Mouse (Mus musculus) small intestine, adult 10 weeks (tissue): Measurements from ENCODE around the gene B2m. TPM values are rescaled to one million over a fixed set of nuclear protein-coding genes. Genes with fewer than 3 reads are reported as not detected.

Experiments used
- polyA plus RNA-seq: library from polyadenylated mRNA; stranded (reverse); fragments of 350-450 nt; fragmentation: Illumina TruSeq; extraction: RNeasy Lipid Tissue Mini Kit (QIAGEN cat#74804); gene quantifications from one replicate; pipeline ENCODE4 v1.2.3, GENCODE M21; 2014; ENCODE audit warnings: low replicate concordance

Gene B2m
- polyA plus RNA-seq = 14,089 TPM

DNA sequence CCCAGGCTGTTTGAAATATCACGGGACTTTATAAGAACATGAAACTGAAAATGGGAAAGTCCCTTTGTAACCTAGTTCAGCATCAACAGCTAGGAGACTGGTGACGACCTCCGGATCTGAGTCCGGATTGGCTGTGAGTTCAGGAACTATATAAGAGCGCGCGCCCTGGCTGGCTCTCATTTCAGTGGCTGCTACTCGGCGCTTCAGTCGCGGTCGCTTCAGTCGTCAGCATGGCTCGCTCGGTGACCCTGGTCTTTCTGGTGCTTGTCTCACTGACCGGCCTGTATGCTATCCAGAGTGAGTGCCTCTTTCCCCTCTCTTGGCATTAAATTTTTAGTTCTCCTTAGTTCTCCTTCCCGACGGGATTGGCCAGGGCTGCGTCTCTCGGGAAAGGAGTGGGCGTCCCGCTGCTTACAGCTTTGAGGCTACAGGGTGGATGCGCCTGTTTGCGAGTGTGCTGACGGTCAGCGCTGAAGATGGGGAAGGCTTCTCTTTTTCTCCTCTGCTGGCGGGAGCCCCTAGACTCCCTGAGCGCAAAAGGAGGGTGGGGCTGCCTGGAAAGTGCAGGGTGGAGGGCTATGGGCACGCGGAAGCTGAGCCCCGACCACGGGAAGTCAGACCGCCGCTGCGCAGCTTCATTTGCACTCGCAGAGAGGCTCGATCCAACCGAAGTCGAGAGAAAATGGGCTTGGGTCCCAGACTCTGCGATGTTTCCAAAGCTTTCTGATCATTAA is at the start of gene B2m:
Gene B2m, plus strand, starts transcription at position 179 of the 734 bp plus-strand sequence.

DNA sequence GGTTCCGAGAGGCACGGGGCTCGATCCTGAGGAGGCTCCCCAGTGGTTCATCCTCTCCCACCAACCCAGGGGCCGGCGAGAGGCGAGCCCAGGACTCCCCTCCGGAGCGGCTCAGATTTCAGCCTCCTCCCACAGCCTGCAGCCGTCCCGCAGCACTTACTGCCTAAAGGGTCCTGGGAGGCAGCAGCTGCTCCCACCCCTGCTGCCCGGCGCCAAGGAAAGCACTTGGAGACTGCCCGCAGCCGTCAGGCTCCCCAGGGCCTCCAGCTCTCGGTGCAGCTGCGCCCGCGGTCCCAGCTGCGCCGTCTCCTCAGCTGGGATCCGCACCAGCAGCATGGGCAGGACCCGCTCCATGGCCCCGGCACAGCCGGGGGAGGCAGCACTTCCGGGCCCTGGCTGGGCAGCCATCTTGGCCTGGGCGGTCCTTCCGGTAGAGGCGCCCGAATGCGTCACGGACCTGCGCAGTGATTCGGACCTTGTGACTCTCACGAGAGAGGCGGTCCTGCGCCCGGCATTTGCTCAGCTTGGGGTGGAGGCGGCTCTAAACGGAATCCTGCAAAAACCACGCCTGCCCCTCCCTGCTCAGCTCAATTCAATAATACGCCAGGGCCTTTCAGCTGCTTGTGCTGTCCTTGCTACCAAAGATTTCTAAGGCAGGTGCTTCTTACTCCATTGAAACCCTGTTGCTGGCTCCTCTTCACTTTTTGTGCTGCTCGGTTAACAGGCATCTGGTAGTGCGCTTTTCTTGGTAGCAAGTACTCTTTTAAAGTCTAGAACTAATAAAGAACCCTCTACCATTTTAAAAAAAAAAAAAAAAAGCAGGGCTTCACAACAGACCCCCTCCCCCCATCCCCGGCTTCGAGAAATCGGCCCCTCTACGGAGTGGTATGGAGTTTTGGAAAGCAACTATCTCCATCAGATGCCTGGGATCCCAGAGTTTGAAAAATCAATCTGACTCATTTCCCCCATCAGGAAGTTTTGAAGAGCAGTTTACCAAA is 29.2 kb upstream of the B2m start, which contains the start of gene Spg11:
Gene Spg11, minus strand, starts transcription at position 426 of the 998 bp plus-strand sequence.

DNA sequence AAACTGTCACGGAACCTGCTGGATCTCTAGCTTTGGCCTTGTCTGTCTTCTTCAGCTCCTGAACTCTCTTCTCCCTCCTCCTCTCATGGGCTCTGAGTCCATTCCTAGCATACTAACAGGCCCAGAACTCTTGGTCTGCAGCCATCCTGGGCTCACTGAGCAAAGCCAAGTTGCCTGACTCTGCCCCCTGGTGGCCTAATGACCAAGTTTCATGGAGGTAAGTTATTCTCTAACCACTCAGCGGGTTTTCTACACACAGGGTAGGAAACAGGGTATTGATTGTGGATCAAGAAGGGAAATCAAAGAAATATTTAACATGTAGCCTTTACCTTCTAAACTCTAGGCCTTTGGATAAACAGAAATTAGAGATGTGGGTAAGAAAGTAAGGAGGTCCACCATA is 13.2 kb downstream of the B2m start, which contains the start of gene Trim69:
Gene Trim69, plus strand, starts transcription at position 21 of the 400 bp plus-strand sequence.

DNA sequence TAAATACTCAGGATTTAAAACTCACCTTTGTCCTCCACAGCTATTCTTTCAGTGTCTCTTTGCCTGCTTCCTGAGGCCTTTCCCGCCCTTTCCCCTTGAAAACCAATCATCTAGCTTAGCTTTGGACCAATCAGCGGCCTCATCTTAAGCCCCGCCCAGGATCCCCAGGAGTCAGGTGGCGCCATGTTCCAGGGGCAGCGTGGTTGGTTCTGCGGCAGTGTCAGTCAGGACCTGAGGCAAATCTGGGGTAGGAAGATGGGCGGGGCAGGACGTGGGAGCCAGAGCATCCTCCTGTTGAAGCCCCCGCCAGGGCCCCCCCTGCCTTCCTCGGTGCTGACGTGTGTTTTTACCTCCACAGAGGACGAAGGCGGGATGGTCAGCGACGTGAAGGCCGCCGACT is 38.6 kb downstream of the B2m start, which contains the start of the genes Patl2 and Terb2:
Gene Patl2, minus strand, starts transcription at position 84 of the 400 bp plus-strand sequence.
Gene Terb2, plus strand, starts transcription at position 167 of the 400 bp plus-strand sequence.

Other genes starting within 250 kb of the B2m start
- gene Ctdspl2, start 191.7 kb upstream of the B2m start, polyA plus RNA-seq = 37.2 TPM
- gene Mageb3, start 191.6 kb upstream of the B2m start, polyA plus RNA-seq = not detected
- 62.7 TPM for gene Eif3j1, start 119.1 kb upstream of the B2m start, polyA plus RNA-seq
- gene Spg11, start 29.3 kb upstream of the B2m start, polyA plus RNA-seq = 5.3 TPM
- 0.22 TPM for gene Trim69, start 13.0 kb downstream of the B2m start, polyA plus RNA-seq
- gene Patl2, start 38.5 kb downstream of the B2m start, polyA plus RNA-seq = not detected
- gene Terb2, start 38.6 kb downstream of the B2m start, polyA plus RNA-seq = not detected
- 211 TPM for gene Sord, start 87.1 kb downstream of the B2m start, polyA plus RNA-seq
- gene Duox2, start 150.8 kb downstream of the B2m start, polyA plus RNA-seq = 0.26 TPM
- not detected for gene Duoxa2, start 151.2 kb downstream of the B2m start, polyA plus RNA-seq
- not detected for gene Duoxa1, start 166.0 kb downstream of the B2m start, polyA plus RNA-seq
- gene Duox1, start 168.0 kb downstream of the B2m start, polyA plus RNA-seq = not detected
- gene Shf, start 221.5 kb downstream of the B2m start, polyA plus RNA-seq = not detected